Mouse (Mus musculus): ENCODE measurements at regions not wholly inside any gene's neighbourhood (a gene's known extent, or its start where the extent isn't known, plus 50 kb on each side); places are given as distances from the start of the nearest gene placed in this dataset.
A peak's percentile ranks its signal among the peaks of the same experiment; 100 is the strongest.

DNA sequence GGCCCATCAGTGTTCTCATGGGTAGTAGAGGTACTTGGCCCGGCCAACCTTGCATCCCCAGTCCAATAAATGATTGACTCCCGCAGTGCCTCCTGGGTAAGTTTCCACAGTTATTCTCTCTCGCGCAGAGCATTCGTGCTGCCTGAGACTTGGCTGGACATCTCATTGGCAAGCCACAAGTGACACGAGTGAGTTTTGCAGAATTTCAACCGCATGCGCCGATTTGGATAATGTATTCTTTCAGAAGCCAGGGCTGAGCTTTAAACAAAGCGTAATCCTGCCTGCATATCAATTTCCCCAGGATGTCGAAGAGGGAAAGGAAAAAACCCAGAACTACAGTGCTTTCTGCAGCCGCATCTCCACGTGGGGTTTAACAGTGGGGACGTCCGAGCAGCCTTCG lies 112.6 kb downstream of the 3100002H09Rik start:
- no peak overlapping the region for H3K4me3 ChIP-seq
- ATAC-seq (ENCODE audit: low FRiP score, low read depth): no peak
- no peak overlapping the region for H3K4me2 ChIP-seq (replicated peaks)
- 56% methylated on average over 16 of the region's 16 CpGs for WGBS
- H3K27ac ChIP-seq: no peak overlapping the region
- no peak overlapping the region for H3K9ac ChIP-seq
- no peaks in the 10 kb centered on the region for H3K9me3 ChIP-seq
- peaks cover 18% of the 10 kb centered on the region; the same call in 1 of the 2 replicates for H3K27me3 ChIP-seq (replicated peaks)
- H3K4me1 ChIP-seq: no peaks in the 10 kb centered on the region
- H3K36me3 ChIP-seq: no peaks in the 10 kb centered on the region

DNA sequence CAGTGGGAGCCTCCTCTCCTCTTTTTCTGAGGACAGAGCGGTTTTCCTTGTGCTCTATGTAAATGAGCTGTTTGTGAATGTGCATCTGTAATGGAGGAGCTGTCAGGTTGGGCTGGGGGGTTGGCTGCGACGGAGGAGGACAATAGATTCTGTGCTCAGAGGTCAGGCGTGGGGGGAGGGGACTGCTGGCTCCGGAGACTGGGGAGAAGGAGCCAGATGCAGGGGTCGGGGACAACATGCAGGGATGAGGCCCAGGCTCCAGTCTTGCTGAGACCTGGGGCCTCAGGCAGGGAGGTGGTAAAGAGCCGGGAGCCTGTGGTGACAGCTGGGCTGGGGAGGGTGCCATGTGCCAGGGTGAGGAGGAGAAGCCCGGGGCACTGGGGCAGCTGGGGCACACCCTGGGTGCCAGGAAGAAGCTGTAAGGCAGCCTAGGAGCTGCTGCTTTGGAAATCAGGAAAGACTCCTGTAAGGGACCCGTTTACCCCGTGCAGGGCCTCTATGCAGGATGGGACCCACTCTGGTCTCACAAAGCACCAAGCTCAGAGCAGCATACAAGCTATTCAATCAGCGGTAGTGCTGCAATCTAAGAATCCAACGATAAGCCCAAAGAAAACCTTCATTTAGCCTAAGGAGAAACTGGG lies 124.5 kb downstream of the 3100002H09Rik start:
- Histone ChIP-seq H3K4me2 (replicated peaks) (peak overlapping the region; percentile 27), H3K36me3 (0 out of 2 replicates have a peak, but pooled peaks cover 2% of the 10 kb centered on the region), H3K4me3 (no peak overlapping the region), H3K9me3 (peaks cover 27% of the 10 kb centered on the region), H3K27me3 (replicated peaks) (peaks cover 58% of the 10 kb centered on the region), H3K9ac (peak overlapping the region; percentile 38; the same call in 1 of the 2 replicates), H3K4me1 (peaks cover 21% of the 10 kb centered on the region), H3K27ac (no peak overlapping the region)
- 5% methylated on average over 12 of the region's 12 CpGs for WGBS
- peak; percentile 75 for ATAC-seq (ENCODE audit: low FRiP score, low read depth)

DNA sequence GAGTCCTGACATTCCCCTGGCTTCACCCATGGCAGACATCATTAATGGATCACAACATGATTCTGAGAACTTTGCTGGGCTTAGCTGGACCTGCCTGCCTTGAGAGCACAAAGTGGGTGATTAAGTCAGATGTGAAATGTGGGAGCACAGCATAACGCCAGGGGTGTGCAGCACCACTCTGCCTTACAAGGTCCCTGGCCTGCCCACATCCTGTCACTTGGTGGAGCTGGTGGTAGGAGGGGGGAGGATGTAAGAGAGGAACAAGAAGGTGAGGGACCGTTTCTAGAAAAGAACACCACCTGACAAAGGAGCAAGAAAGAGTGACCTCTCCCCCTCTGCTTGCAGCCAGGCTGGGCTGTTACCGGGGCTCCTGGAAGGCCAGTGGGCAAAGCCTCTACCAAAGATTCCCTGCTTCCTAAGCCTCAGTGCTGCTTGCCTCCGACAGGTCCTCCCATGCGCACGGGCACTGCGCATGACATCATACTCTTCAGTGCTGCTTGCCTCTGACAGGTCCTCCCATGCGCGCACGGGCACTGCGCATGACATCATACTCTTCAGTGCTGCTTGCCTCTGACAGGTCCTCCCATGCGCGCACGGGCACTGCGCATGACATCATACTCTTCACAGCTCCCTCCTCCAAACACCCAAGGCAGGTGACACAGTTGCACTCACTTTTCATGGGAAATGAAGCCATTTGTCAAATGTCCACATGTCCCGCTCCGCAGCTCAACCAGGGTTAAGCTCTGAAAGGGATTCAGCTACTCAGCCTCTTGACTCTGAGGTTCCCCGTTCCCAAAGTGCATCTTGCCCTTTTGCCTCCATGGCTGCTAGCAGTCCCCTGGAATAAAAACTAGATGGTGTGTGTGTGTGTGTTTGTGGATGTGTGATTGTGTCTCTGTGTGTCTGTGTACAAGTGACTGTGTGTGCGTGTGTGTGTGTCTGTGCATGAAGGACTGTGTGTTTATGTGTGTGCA lies 125.7 kb downstream of the 3100002H09Rik start:
- 41% methylated on average over 19 of the region's 19 CpGs for WGBS
- ATAC-seq (ENCODE audit: low FRiP score, low read depth): peak; percentile 61; the same call in 1 of the 2 replicates
- H3K4me3 ChIP-seq: no peak overlapping the region
- H3K27ac ChIP-seq: no peak overlapping the region
- peaks cover 20% of the 10 kb centered on the region for H3K9me3 ChIP-seq
- peaks cover 62% of the 10 kb centered on the region for H3K27me3 ChIP-seq (replicated peaks)
- H3K9ac ChIP-seq: no peak overlapping the region
- 0 out of 2 replicates have a peak overlapping the region, but pooled peaks have one; percentile 27 for H3K4me2 ChIP-seq (replicated peaks)
- 0 out of 2 replicates have a peak, but pooled peaks cover 2% of the 10 kb centered on the region for H3K36me3 ChIP-seq
- peaks cover 21% of the 10 kb centered on the region for H3K4me1 ChIP-seq

DNA sequence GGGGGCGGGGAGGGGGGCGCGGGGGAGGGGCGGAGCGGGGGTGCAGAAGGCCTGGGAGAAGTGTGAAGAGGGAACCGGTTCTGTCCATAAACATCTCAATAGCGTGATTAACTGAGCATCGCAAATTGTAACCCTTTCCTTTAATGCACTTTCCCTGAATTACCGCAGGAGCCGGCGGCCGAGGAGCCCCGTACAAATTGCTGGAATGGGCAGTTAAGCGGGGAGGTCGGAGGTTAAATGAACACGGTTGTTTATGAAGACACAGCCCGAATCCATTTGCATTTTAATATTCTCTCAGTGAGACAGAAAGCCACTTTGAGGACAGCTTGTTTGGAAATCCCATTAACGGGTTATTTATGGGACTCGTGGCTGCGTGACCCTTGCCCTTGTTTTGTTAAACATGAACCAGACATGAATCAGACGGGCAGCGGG lies 132.7 kb downstream of the 3100002H09Rik start:
- Histone ChIP-seq H3K27me3 (replicated peaks) (peaks cover 84% of the 10 kb centered on the region), H3K36me3 (no peaks in the 10 kb centered on the region), H3K9me3 (no peaks in the 10 kb centered on the region), H3K4me1 (peaks cover 17% of the 10 kb centered on the region), H3K4me2 (replicated peaks) (peak overlapping the region; percentile 49), H3K27ac (no peak overlapping the region), H3K4me3 (no peak overlapping the region), H3K9ac (no peak overlapping the region)
- peak; percentile 88 for ATAC-seq (ENCODE audit: low FRiP score, low read depth)
- WGBS: under 1% methylated on average over 20 of the region's 22 CpGs

DNA sequence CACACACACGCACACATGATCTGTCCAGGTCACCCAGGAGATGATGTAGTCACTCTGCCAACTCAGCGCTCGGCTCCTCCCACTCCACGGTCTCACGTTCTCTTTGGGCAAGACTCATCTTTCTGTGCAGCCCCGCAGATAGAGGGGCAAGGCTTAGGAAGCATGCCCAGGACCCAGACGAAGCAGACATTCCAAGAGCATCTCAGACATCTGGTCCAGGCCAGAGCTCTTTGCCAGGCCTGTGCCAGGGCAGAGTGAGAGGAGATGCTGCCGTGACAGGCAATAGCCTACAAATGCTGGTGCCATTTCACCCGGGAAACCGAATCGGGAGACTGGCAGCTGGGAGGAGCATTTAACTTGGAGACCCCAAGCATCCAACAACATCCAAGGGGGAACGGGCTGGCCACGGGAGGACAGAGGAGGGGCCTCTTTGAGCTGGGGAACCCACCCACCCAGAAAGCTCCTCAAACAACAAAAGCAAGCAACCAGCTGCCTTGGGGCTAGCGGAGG lies 133.2 kb downstream of the 3100002H09Rik start:
- H3K27ac ChIP-seq: no peak overlapping the region

DNA sequence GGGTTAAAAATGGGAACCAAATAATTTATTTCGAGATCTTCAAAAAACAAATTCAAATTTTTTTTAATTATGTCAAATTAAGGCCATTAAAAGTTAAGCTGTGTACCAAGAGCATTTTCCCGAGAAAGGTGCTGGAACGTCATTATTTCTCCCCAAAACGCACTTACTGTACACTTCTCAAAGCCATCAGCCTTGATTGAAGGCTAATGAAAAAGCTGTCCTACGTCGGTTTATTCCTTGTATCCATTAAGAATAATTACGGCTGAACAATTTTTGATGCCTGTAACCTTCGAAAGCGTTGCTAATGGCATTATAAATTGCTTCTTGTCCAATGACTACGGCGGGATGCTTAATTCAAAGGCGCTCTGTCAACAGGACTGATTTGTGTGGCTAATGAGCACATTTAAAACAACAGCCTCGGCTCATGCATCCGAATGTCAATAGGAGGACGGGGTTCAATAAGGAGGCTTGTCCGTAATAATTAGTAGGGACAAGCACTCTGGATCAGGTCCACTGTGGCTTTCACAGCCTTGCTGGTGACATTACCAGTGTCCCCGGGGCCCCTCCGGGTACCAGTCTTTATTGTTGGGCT lies 145.3 kb downstream of the 3100002H09Rik start:
- Histone ChIP-seq H3K4me1 (peaks cover 6% of the 10 kb centered on the region; the same call in 1 of the 2 replicates), H3K4me2 (replicated peaks) (no peak overlapping the region), H3K36me3 (no peaks in the 10 kb centered on the region), H3K27ac (no peak overlapping the region), H3K9me3 (no peaks in the 10 kb centered on the region), H3K27me3 (replicated peaks) (peaks cover 84% of the 10 kb centered on the region), H3K4me3 (no peak overlapping the region), H3K9ac (no peak overlapping the region)
- no peak for ATAC-seq (ENCODE audit: low FRiP score, low read depth)
- 43% methylated on average over 18 of the region's 18 CpGs for WGBS

More for the DNA sequence above, 133.2 kb downstream of the 3100002H09Rik start:
- no peaks in the 10 kb centered on the region for H3K36me3 ChIP-seq
- no peak overlapping the region for H3K4me3 ChIP-seq
- no peak overlapping the region for H3K9ac ChIP-seq
- H3K4me1 ChIP-seq: peaks cover 17% of the 10 kb centered on the region
- 10% methylated on average over 14 of the region's 14 CpGs for WGBS
- H3K27me3 ChIP-seq (replicated peaks): peaks cover 84% of the 10 kb centered on the region
- peak; percentile 83 for ATAC-seq (ENCODE audit: low FRiP score, low read depth)
- H3K4me2 ChIP-seq (replicated peaks): peak overlapping the region; percentile 49
- H3K9me3 ChIP-seq: no peaks in the 10 kb centered on the region

DNA sequence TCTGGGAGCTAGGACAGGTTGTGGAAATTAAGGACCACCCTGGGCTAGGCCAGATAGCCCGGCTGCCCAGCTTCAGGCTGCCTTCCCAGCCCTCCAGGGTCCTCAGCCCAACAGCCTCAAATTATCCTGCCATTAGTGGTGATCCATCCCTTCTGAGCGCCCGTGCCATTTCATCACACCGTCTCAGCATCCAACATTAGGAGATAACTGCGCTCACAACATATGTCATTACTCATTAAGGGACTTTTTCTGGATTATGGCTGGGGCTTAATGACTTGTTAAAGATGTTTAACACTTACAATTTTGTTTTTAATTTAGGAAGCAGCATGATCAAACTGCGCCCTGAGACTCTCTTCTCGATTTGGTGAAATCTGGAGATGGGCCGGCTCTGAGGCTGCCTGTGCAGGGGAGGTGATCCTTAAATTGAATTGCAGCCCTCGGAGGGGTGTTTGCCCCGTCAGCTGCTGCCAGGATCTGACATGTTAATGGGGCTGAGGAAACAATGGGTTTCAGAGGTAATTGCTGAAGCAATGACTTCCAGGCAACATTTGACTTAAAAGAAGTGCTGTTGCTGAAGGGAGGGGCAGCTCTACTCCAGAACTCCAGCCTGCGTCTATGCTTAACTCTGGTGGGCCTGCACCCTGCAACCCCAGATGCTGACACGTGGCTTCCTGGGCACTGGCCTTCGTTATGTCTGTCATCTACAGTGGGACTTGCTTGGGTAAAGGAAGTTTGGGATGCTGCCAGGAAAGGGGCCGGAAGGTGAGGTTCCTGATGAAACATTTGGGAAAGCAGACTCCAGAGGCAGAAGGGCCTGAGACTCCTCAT lies 154.9 kb downstream of the 3100002H09Rik start:
- WGBS: 23% methylated on average over 14 of the region's 14 CpGs
- ATAC-seq (ENCODE audit: low FRiP score, low read depth): no peak
- H3K4me3 ChIP-seq: no peak overlapping the region
- no peak overlapping the region for H3K4me2 ChIP-seq (replicated peaks)
- H3K36me3 ChIP-seq: no peaks in the 10 kb centered on the region
- peaks cover 43% of the 10 kb centered on the region for H3K27me3 ChIP-seq (replicated peaks)
- no peaks in the 10 kb centered on the region for H3K9me3 ChIP-seq
- no peak overlapping the region for H3K27ac ChIP-seq
- peaks cover 24% of the 10 kb centered on the region for H3K4me1 ChIP-seq
- no peak overlapping the region for H3K9ac ChIP-seq

DNA sequence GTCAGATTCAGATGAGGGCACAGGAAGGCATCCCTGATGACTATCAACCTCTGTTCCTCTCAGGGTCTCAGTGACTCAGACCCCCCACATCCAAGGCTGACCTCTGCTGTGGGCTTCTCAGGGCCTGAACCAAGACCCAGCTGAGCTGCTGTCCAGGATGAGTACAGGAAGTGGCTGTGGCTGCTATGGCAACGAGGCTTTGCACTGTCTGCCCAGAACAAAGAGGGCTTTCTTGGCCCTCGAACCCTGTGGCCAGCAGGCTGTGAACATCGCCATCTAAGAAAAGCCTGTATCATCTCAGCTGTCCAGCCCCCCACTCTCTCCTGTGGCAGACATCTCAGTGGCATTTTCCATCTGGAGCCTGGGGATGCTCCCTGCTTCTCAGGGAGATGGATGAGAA lies 159.5 kb downstream of the 3100002H09Rik start:
- Histone ChIP-seq H3K4me2 (replicated peaks) (0 out of 2 replicates have a peak overlapping the region, but pooled peaks have one; percentile 13), H3K36me3 (no peaks in the 10 kb centered on the region), H3K4me1 (peaks cover 20% of the 10 kb centered on the region), H3K27me3 (replicated peaks) (peaks cover 19% of the 10 kb centered on the region), H3K27ac (no peak overlapping the region), H3K4me3 (no peak overlapping the region), H3K9ac (no peak overlapping the region), H3K9me3 (no peaks in the 10 kb centered on the region)
- 10% methylated on average over 3 of the region's 3 CpGs for WGBS
- ATAC-seq (ENCODE audit: low FRiP score, low read depth): no peak

DNA sequence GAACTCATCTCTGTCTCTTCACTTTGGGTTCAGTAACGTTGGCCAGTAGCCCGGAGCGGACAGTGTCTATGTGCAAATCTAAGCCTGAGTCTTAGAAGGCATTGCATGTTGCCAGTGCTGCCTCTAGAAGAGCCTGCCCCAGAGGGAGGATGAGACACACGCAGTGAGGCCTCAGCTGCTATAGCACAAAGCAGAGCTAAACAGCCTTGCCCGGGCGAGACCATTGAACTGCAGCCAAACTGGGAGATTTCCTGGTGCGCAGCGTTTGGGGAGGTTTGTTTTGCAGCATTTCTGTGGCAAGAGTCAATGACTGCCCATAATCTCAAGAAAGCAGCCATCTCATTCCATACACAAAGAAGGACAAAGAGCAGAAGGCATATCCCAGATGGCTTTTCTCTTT lies 164.0 kb downstream of the 3100002H09Rik start:
- no peak overlapping the region for H3K4me3 ChIP-seq
- H3K36me3 ChIP-seq: no peaks in the 10 kb centered on the region
- ATAC-seq (ENCODE audit: low FRiP score, low read depth): no peak
- H3K9me3 ChIP-seq: no peaks in the 10 kb centered on the region
- H3K27ac ChIP-seq: no peak overlapping the region
- no peak overlapping the region for H3K4me2 ChIP-seq (replicated peaks)
- H3K27me3 ChIP-seq (replicated peaks): peaks cover 37% of the 10 kb centered on the region
- no peak overlapping the region for H3K9ac ChIP-seq
- peaks cover 19% of the 10 kb centered on the region for H3K4me1 ChIP-seq
- WGBS: 76% methylated on average over 8 of the region's 8 CpGs

DNA sequence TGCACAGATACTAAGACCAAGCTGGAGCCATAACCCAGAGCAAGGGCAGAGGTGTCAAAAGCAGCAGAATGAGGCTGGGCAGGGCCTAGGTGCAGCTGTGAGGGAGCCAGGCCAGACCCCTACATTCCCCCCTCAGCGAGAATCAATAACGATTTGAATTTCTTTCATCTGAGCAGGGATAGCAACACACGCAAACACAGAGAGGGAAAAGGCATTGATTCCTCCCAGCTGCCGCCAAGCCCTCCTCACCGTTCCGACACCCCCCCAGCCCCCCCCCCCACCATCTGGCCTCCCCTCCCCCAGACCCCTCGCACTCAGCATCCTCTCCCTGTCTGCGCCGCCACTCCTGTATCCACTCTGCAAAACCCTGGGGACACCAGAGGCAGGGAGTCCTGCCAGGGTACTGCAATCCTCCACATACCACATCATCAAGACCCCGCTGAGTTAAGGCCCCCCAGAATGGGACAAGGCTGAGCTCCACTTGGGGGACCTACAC lies 166.9 kb downstream of the 3100002H09Rik start:
- peaks cover 49% of the 10 kb centered on the region for H3K27me3 ChIP-seq (replicated peaks)
- no peak overlapping the region for H3K27ac ChIP-seq
- ATAC-seq (ENCODE audit: low FRiP score, low read depth): peak; percentile 50; the same call in 1 of the 2 replicates
- H3K4me1 ChIP-seq: peaks cover 12% of the 10 kb centered on the region
- peak overlapping the region; percentile 36 for H3K4me2 ChIP-seq (replicated peaks)
- WGBS: 1% methylated on average over 7 of the region's 10 CpGs
- H3K4me3 ChIP-seq: no peak overlapping the region
- H3K9me3 ChIP-seq: no peaks in the 10 kb centered on the region
- H3K36me3 ChIP-seq: no peaks in the 10 kb centered on the region
- no peak overlapping the region for H3K9ac ChIP-seq

DNA sequence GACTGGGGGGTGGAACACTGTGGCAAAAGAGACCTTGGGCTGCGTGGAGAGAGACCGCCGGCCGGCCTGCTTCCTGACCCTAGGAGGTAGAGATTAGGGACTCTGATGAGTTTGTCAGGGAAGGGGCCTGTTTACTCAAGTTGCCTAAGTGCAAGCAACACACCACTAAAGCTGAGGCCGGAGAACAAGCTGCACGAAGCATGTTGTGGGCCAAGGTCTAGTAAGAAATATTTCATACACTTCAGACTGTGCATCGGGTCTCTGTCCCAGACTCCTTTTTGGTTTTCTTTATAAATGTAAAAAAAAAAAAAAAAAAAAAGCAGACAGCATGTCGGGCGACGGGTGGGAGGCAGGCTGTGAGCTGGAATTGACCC lies 167.5 kb downstream of the 3100002H09Rik start:
- Histone ChIP-seq H3K27me3 (replicated peaks) (peaks cover 53% of the 10 kb centered on the region), H3K27ac (no peak overlapping the region), H3K4me2 (replicated peaks) (no peak overlapping the region), H3K9ac (no peak overlapping the region), H3K36me3 (no peaks in the 10 kb centered on the region), H3K4me3 (no peak overlapping the region), H3K4me1 (peaks cover 12% of the 10 kb centered on the region), H3K9me3 (no peaks in the 10 kb centered on the region)
- 14% methylated on average over 10 of the region's 10 CpGs for WGBS
- ATAC-seq (ENCODE audit: low FRiP score, low read depth): no peak
